Mouse (Mus musculus): ENCODE results near the gene Ptms.
"Not testable (repeated sequence)": the region's sequence is repeated elsewhere in the genome, so short reads cannot be mapped to it uniquely, and the experiment has no call there.

Gene Ptms

GRCm38 (mm10) chr6:124904161-124904981, 15.5 kb downstream of the Ptms start:
- DNase-seq (ENCODE audit: low spot score), result no peak

GRCm38 (mm10) chr6:124903580-124904151, 16.2 kb downstream of the Ptms start:
- DNase-seq (ENCODE audit: low spot score), result peak; percentile 97

GRCm38 (mm10) chr6:124901851-124902250, 18.1 kb downstream of the Ptms start:
- DNase-seq (ENCODE audit: low spot score), result no peak

GRCm38 (mm10) chr6:124900801-124901480, 19.0 kb downstream of the Ptms start:
- no peak for DNase-seq (ENCODE audit: low spot score)

GRCm38 (mm10) chr6:124900056-124900800, 19.7 kb downstream of the Ptms start:
- DNase-seq (ENCODE audit: low spot score), result no peak

GRCm38 (mm10) chr6:124898359-124898758, 21.5 kb downstream of the Ptms start:
- no peak for DNase-seq (ENCODE audit: low spot score)

DNA sequence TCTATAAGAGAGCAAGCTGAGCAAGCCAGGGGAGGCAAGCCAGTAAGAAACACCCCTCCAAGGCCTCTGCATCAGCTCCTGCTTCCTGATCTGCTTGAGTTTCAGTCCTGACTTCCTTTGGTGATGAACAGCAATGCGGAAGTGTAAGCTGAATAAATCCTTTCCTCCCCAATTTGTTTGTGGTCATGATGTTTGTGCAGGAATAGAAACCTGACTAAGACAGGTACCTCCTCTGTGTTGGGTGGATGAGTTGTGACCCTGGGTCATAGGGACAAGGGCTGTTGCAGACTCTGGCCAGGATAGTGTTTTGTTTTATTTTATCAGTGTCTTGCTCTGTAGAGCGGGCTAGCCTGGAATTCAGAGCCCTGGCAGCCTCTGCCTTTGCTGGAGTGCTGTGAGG, 25.8 kb downstream of the Ptms start:
- not testable (repeated sequence) for DNase-seq (ENCODE audit: low spot score)

- DNase-seq (ENCODE audit: low spot score), result no peak
Measured at GRCm38 (mm10) chr6:124890997-124891396, 28.9 kb downstream of the Ptms start.

DNA sequence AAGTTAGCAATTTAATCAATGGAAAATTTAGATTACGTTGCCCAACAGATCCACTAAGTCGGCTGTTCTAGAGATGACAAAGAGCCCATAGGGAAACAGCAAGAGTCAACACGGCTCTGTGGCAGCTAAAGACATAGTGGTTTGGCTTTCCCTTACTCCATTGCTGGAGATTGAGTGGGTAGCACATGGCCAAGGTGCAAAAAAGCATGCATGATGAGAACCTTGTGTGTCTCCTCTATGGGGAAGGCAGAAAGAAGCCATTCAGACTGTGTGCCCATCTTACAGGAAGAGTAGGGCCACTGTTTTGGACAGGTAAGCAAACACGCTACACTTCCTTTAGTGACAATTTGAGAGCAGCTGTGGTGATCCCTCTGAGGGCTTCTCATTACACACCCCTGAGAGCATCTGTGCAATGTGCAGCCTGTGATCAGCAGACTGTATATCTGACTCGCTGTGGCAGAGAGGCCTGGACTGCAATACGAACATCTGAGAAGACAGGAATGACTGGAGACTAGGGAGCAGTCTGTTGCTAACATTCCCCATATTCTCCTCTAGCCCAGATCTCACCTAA, 31.3 kb downstream of the Ptms start:
- DNase-seq (ENCODE audit: low spot score), result no peak

GRCm38 (mm10) chr6:124887986-124888385, 31.9 kb downstream of the Ptms start, which contains the start of gene Cd4:
Gene Cd4, minus strand, starts transcription at chr6:124888221.
- DNase-seq (ENCODE audit: low spot score), result no peak

DNA sequence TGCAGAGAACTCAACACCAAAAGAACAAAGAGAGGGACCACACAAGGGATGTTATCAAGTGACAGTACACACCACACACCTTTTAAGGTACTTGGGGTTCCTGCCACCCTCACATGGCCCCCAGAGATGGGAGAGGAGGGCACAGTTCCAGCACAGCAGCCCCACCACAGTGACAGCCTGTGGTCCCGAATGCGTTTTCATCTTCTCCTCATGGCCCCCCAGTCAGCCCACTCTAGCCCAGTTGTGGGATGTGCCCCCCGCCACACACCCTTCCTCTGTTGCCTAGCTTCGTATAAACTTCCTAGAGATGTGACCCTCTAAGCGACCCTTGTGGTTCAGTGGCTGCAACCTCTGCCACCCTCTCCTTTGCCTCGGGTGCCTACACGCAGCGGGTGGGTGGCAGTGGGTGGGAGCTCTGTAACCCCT, 33.9 kb downstream of the Ptms start:
- no peak for DNase-seq (ENCODE audit: low spot score)

DNA sequence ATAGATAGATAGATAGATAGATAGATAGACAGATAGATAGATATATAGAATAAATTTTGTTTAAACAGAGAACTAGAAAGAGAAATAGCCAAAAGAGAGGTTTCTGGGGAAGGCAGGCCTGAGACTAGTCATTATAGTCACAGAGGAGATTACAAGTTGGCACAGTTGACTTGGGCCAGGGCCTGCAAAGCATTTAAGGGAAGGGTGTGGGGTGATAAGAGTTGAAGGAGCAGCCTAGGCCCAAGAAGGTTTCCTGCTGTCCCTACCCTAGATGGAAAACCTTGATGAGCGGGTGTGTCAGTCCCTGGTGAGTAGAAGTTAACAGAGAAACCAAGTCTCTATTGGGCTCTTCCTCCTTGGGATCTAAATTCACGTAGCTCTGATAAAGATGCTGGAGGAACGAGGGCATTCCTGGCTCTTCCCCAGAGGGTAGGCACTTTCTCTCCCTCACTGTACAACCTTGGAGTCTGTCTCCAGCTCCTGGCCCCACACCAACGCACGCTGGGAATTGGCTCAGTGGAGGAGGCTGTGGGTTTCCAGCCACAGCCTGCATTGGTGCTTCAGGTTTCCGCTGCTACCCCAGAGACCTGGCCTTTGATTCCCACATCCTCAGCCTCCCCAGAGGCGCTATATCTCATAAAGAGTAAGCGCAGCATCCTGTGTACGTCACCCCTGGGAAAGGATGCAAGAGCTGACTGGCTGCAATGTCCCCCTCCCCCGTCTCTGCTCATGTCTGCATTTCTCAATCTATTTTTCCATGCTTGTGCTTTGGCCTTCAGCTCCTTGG, 35.0 kb downstream of the Ptms start:
- no peak for DNase-seq (ENCODE audit: low spot score)

- DNase-seq (ENCODE audit: low spot score), result no peak
Measured at GRCm38 (mm10) chr6:124883351-124883750, 36.6 kb downstream of the Ptms start.

DNA sequence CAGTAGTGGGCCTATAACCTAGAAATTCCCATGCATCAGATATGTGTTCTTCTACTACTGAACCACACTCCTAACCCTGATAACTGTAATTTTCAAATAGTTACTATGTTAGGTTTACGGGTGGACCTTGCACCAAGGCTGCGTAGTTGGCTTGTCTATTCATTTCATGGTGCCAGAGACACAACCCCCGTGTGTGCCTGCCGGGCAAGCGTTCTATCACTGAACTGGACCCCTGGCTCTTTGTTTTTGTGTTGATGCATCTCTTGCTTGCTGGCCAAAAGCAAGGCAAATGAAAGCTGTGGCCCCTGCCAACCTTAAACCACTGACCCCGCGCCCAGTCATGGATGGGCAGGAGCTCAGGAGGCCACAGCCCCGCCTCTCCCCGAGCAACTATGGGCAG, 38.1 kb downstream of the Ptms start:
- no peak for DNase-seq (ENCODE audit: low spot score)

GRCm38 (mm10) chr6:124879390-124879789, 40.5 kb downstream of the Ptms start:
- DNase-seq (ENCODE audit: low spot score), result no peak

DNA sequence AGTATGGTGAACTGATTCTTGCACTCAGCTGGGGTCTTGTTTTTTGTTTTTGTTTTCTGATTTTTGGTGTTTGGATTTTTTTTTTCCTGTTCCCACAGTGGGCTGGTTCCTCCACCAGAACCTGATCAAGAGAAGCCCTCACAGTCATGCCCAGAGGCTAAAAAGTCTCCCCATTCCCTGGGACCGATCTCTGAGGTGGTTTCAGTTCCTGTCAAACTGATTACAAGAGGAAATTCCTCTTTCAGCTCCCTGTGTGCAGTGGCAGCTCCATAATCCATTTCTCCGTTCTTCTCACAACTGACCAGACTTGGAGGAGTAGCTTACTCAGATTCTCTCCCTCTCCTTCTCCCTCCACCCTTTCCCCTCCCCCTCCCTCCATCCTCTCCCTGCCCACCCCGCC, 45.6 kb downstream of the Ptms start:
- no peak for DNase-seq (ENCODE audit: low spot score)

DNA sequence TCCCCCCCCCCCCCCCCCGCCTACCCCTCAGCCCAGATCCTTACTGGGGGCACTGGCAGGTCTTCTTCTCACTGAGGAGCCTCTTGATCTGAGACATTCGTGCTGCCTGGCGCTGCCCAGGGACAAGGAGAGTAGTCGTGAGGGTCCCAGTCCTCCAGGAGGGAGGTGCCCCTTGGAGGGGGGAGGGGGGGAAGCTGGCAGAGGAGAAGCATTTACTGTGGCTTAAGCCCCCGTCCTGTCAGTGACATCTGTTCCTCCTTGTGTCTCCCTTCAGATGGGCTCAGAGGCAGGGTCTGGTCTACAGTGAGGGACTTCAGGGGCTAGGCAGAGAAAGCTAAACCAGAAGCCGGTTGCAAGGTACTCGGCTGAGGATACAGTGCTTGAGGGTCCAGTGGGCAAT, 53.3 kb downstream of the Ptms start:
- DNase-seq (ENCODE audit: low spot score), result no peak

GRCm38 (mm10) chr6:124865766-124866362, 54.0 kb downstream of the Ptms start:
- no peak for DNase-seq (ENCODE audit: low spot score)

Data from ovary, postnatal 14 days (tissue).